Mouse (Mus musculus): ENCODE results near the gene Whamm. TPM values are rescaled to one million over a fixed set of nuclear protein-coding genes. Genes with fewer than 3 reads are reported as not detected.

Gene Whamm
- polyA plus RNA-seq, 1 experiment from 2014 or later, result 6.0 TPM

- H3K4me2 ChIP-seq, result no peak overlapping the region
- 97% methylated on average over 5 of the region's 5 CpGs for WGBS
- no peak overlapping the region for H3K9ac ChIP-seq
- no peaks in the 10 kb centered on the region for H3K9me3 ChIP-seq
- no peak overlapping the region for H3K27ac ChIP-seq
- H3K36me3 ChIP-seq (replicated peaks), result 0 out of 2 replicates have a peak, but pooled peaks cover 10% of the 10 kb centered on the region
- no peak overlapping the region for H3K4me3 ChIP-seq
- H3K27me3 ChIP-seq (replicated peaks), result no peaks in the 10 kb centered on the region
- no peak for ATAC-seq (replicated peaks)
- H3K4me1 ChIP-seq, result no peaks in the 10 kb centered on the region
These were observed 8.2 kb downstream of the Whamm start for GRCm38 (mm10) chr7:81579312-81579711.

DNA sequence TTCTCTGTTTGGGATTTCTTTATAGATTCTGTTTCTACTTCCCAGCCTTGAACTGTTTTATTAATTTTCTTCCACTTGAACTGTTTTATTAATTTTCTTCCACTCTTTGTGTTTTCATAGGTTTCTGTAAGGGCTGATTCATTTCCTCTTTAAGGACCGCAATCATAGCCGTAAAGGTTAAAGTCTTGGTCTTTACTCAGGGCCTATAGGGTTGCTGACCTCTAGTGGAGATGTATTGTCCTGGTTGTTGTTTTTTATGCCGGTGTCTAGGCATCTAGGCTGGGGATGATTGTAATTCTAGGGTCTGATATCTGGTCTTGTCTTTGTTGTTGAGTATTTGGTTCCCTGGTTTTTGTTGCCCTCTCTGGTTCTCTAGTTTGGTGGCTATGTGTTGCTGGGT is 12.4 kb downstream of the Whamm start:
- ATAC-seq (replicated peaks), result no peak
- Histone ChIP-seq H3K4me2 (no peak overlapping the region), H3K4me1 (no peaks in the 10 kb centered on the region), H3K27me3 (replicated peaks) (no peaks in the 10 kb centered on the region), H3K27ac (no peak overlapping the region), H3K9ac (no peak overlapping the region), H3K4me3 (no peak overlapping the region), H3K9me3 (no peaks in the 10 kb centered on the region), H3K36me3 (replicated peaks) (peaks cover 30% of the 10 kb centered on the region)
- WGBS, result 64% methylated on average over 3 of the region's 3 CpGs

DNA sequence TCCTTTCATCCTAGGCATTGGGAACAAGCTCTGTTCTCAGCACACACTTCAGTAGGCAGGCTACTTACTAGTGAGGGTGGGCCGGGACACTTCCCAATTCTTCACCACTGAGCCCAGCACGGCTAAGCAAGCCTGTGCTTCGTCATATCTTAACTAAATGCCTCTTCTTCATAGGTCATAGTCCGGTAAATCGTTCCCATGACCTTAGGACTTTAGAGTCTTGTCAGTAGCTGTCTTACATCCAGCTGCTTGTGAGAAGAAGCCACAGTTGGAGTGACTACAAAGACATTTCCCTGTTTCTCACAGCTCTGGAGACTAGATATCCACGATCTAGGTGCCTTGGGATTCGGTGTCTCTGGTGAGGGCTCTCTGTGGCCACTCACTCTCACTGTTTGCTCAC is 14.3 kb downstream of the Whamm start:
- Histone ChIP-seq H3K9me3 (no peaks in the 10 kb centered on the region), H3K36me3 (replicated peaks) (peaks cover 28% of the 10 kb centered on the region), H3K4me3 (no peak overlapping the region), H3K4me1 (no peaks in the 10 kb centered on the region), H3K4me2 (no peak overlapping the region), H3K27me3 (replicated peaks) (no peaks in the 10 kb centered on the region), H3K27ac (no peak overlapping the region), H3K9ac (no peak overlapping the region)
- 89% methylated on average over 7 of the region's 7 CpGs for WGBS
- no peak for ATAC-seq (replicated peaks)

DNA sequence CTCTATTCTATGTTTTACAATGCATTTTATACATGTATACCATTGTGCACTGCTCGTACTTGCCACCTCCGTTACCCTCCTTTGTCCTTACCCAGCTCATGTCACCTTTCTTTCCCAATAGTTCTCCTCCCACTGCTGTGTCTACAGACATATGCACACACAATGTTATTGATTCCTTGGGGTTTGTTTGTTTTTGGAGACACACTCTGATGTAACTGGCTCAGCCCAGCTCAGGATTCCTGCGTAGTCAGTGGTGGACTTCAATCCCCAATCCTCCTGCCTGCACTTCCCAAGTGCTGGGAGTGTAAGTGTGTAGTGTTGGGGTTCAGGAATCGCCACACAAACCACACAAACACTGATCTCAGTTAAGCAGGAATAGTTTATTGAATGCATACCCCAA is 16.2 kb downstream of the Whamm start:
- 81% methylated on average over 4 of the region's 4 CpGs for WGBS
- H3K36me3 ChIP-seq (replicated peaks), result peaks cover 36% of the 10 kb centered on the region
- no peaks in the 10 kb centered on the region for H3K4me1 ChIP-seq
- H3K27ac ChIP-seq, result no peak overlapping the region
- H3K27me3 ChIP-seq (replicated peaks), result no peaks in the 10 kb centered on the region
- ATAC-seq (replicated peaks), result no peak
- no peak overlapping the region for H3K9ac ChIP-seq
- no peak overlapping the region for H3K4me3 ChIP-seq
- H3K9me3 ChIP-seq, result no peaks in the 10 kb centered on the region
- no peak overlapping the region for H3K4me2 ChIP-seq

DNA sequence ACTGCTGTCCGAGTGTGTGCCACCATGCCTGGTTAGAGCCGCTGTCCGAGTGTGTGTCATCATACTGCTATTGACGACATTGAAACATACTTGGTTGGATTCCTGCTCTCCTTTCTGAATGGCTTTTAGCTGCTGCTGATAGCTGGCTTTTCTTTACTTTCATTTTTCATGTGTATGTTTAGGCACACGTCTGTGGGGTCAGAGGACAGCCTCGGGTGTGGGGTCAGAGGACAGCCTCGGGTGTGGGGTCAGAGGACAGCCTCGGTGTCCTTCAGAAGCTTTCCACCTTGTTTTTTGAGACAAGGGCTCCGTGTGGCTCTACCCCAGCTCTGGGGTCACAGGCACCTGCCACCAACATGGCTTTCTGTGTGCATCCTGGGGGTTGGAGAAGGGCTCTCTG is 21.6 kb downstream of the Whamm start:
- peaks cover 37% of the 10 kb centered on the region for H3K36me3 ChIP-seq (replicated peaks)
- WGBS, result 89% methylated on average over 9 of the region's 9 CpGs
- no peak for ATAC-seq (replicated peaks)

GRCm38 (mm10) chr7:81593387-81593786 is 22.3 kb downstream of the Whamm start:
- H3K27me3 ChIP-seq (replicated peaks), result no peaks in the 10 kb centered on the region
- no peak overlapping the region for H3K27ac ChIP-seq
- H3K36me3 ChIP-seq (replicated peaks), result peaks cover 41% of the 10 kb centered on the region
- H3K9ac ChIP-seq, result no peak overlapping the region
- WGBS, result 91% methylated on average over 8 of the region's 8 CpGs
- H3K4me3 ChIP-seq, result no peak overlapping the region
- H3K4me2 ChIP-seq, result no peak overlapping the region
- no peak for ATAC-seq (replicated peaks)
- H3K9me3 ChIP-seq, result no peaks in the 10 kb centered on the region
- no peaks in the 10 kb centered on the region for H3K4me1 ChIP-seq

More for the DNA sequence above, 21.6 kb downstream of the Whamm start:
- Histone ChIP-seq H3K4me2 (no peak overlapping the region), H3K27ac (no peak overlapping the region), H3K9ac (no peak overlapping the region), H3K27me3 (replicated peaks) (no peaks in the 10 kb centered on the region), H3K9me3 (no peaks in the 10 kb centered on the region), H3K4me3 (no peak overlapping the region), H3K4me1 (no peaks in the 10 kb centered on the region)

DNA sequence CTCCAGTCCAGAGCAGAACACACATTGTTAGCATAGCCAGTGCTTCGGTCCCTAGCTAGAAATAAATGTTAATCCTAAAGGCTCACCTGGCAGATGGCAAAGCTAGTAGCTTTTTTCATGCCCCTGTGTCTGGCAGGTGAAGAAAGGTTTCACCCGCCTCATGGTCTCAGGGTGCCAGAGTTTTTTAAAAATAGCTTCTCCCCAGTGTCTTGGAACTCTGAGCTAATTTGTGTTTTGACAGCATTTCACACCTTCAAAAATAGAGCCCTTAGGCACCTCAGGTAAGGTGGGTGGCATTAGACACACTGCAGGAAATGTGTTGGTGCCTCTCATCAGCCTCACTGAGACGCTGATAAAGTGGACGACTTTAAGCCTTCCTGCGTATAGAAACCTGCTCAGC is 24.0 kb downstream of the Whamm start:
- H3K4me1 ChIP-seq, result no peaks in the 10 kb centered on the region
- WGBS, result 92% methylated on average over 5 of the region's 5 CpGs
- H3K27me3 ChIP-seq (replicated peaks), result no peaks in the 10 kb centered on the region
- no peak overlapping the region for H3K4me3 ChIP-seq
- no peak overlapping the region for H3K9ac ChIP-seq
- no peaks in the 10 kb centered on the region for H3K9me3 ChIP-seq
- no peak overlapping the region for H3K4me2 ChIP-seq
- no peak for ATAC-seq (replicated peaks)
- no peak overlapping the region for H3K27ac ChIP-seq
- peaks cover 41% of the 10 kb centered on the region for H3K36me3 ChIP-seq (replicated peaks)

- Histone ChIP-seq H3K9me3 (no peaks in the 10 kb centered on the region), H3K4me3 (no peak overlapping the region), H3K4me2 (no peak overlapping the region), H3K27ac (no peak overlapping the region), H3K4me1 (no peaks in the 10 kb centered on the region), H3K27me3 (replicated peaks) (no peaks in the 10 kb centered on the region), H3K9ac (no peak overlapping the region), H3K36me3 (replicated peaks) (peaks cover 36% of the 10 kb centered on the region)
- WGBS, result 94% methylated on average over 6 of the region's 6 CpGs
- ATAC-seq (replicated peaks), result no peak
These were observed 25.0 kb downstream of the Whamm start for GRCm38 (mm10) chr7:81596086-81596485.

DNA sequence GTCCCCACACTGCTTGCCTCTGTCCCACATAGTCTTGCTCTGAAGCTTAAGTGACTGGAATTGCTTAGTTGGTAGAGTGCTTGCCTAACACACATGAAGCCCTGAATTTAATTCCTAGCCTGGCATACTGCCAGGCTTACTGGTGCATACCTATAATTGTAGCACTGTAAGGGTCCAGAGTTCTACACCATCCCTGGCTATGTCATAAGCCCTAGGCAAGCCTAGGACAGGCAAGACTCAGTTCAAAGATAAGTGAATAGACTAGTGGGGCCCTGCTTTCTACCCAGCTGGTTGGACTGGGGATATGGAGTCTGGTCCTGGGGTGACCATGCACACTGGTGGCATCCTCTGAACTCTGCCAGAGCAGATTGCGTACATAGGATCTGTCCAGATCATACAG is 26.6 kb downstream of the Whamm start:
- 97% methylated on average over 1 of the region's 1 CpGs for WGBS

GRCm38 (mm10) chr7:81599379-81600280 is 28.6 kb downstream of the Whamm start:
- H3K27ac ChIP-seq, result no peak overlapping the region
- no peak overlapping the region for H3K4me2 ChIP-seq
- H3K4me3 ChIP-seq, result no peak overlapping the region
- no peak; the same call in 1 of the 2 replicates for ATAC-seq (replicated peaks)
- no peaks in the 10 kb centered on the region for H3K27me3 ChIP-seq (replicated peaks)
- H3K4me1 ChIP-seq, result no peaks in the 10 kb centered on the region
- 74% methylated on average over 8 of the region's 8 CpGs for WGBS
- no peaks in the 10 kb centered on the region for H3K9me3 ChIP-seq
- no peak overlapping the region for H3K9ac ChIP-seq
- H3K36me3 ChIP-seq (replicated peaks), result peaks cover 25% of the 10 kb centered on the region

More for the DNA sequence above, 26.6 kb downstream of the Whamm start:
- no peak overlapping the region for H3K4me3 ChIP-seq
- no peak overlapping the region for H3K9ac ChIP-seq
- H3K27me3 ChIP-seq (replicated peaks), result no peaks in the 10 kb centered on the region
- no peak overlapping the region for H3K4me2 ChIP-seq
- ATAC-seq (replicated peaks), result no peak
- H3K36me3 ChIP-seq (replicated peaks), result peaks cover 30% of the 10 kb centered on the region
- H3K9me3 ChIP-seq, result no peaks in the 10 kb centered on the region
- H3K27ac ChIP-seq, result no peak overlapping the region
- H3K4me1 ChIP-seq, result no peaks in the 10 kb centered on the region

- no peaks in the 10 kb centered on the region for H3K9me3 ChIP-seq
- H3K4me3 ChIP-seq, result no peak overlapping the region
- ATAC-seq (replicated peaks), result no peak
- H3K9ac ChIP-seq, result no peak overlapping the region
- H3K27ac ChIP-seq, result no peak overlapping the region
- H3K36me3 ChIP-seq (replicated peaks), result no peaks in the 10 kb centered on the region
- WGBS, result 77% methylated on average over 5 of the region's 5 CpGs
- H3K4me1 ChIP-seq, result no peaks in the 10 kb centered on the region
- H3K27me3 ChIP-seq (replicated peaks), result no peaks in the 10 kb centered on the region
- H3K4me2 ChIP-seq, result no peak overlapping the region
These were observed 33.9 kb downstream of the Whamm start for GRCm38 (mm10) chr7:81604991-81605390.

GRCm38 (mm10) chr7:81605489-81605888 is 34.4 kb downstream of the Whamm start:
- H3K27me3 ChIP-seq (replicated peaks), result no peaks in the 10 kb centered on the region

DNA sequence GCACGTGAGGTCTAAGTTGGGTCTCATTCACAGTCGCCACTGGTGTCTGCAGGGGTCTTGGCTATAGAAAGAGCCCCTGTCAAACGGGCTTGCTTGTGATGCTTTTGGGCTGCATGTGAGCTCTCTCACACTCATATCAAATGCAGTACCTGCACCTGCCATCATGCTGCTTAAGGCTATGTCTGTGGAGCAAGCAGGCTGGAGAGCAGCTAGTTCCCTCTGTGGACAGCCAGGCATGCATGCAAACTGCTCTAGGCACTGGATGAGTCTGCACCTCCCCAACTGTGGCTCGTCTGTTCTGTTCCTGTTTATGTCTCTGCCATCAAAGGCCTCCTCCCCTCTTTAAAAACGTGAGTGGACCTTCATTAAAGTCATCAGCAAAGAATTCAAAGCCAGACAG is 35.4 kb downstream of the Whamm start:
- Histone ChIP-seq H3K4me3 (no peak overlapping the region), H3K9me3 (no peaks in the 10 kb centered on the region), H3K9ac (no peak overlapping the region), H3K27me3 (replicated peaks) (no peaks in the 10 kb centered on the region), H3K4me2 (no peak overlapping the region), H3K36me3 (replicated peaks) (no peaks in the 10 kb centered on the region), H3K27ac (no peak overlapping the region), H3K4me1 (no peaks in the 10 kb centered on the region)
- 67% methylated on average over 5 of the region's 5 CpGs for WGBS
- ATAC-seq (replicated peaks), result no peak

More at GRCm38 (mm10) chr7:81605489-81605888, 34.4 kb downstream of the Whamm start:
- Histone ChIP-seq H3K4me1 (no peaks in the 10 kb centered on the region), H3K4me2 (no peak overlapping the region), H3K36me3 (replicated peaks) (no peaks in the 10 kb centered on the region), H3K27ac (no peak overlapping the region), H3K9me3 (no peaks in the 10 kb centered on the region), H3K9ac (no peak overlapping the region), H3K4me3 (no peak overlapping the region)
- no peak for ATAC-seq (replicated peaks)
- WGBS, result 70% methylated on average over 4 of the region's 4 CpGs

All from midbrain, embryonic 15.5 days (tissue).